ENCODE assay signal across 17 mouse cellular contexts in the genomic region with DNA sequence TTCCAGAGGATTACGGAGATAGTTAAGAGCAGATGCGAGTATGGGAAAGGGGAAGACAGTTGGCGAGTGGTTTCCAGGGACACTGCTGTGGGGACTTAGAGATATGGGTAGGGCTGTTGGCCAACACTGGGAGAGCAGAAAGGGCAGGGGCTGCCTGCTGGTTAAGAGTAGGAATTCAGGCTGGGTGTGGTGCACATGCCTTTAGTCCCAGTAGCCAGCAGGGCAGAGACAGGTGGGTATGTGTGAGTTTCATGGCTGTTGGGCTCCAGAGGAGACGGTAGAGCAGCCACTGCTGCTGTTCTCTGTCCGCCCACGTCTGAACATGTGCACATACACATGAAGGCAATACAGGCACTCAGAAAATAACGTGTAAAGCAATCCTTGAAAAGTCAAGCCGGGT.
"Had no signal": no experiment of that assay in that cellular context is flagged by ENCODE, and none has a peak within 500 bp of the region (broad histone marks: within the 10 kb centered on the region; RNA-seq: fewer than 3 reads in every experiment).

No protein-coding gene starts in this region.

- H3K4me2 ChIP-seq: lung, embryonic 15.5 days; midbrain, embryonic 11.5 days; midbrain, embryonic 13.5 days; midbrain, embryonic 15.5 days; neural tube, embryonic 12.5 days; stomach, embryonic 15.5 days had no signal

- H3K9me3 ChIP-seq: lung, embryonic 15.5 days; midbrain, embryonic 13.5 days; midbrain, embryonic 15.5 days; neural tube, embryonic 12.5 days; stomach, embryonic 15.5 days had no signal

- H3K27ac ChIP-seq: lung, embryonic 15.5 days; macrophage; midbrain, embryonic 13.5 days; midbrain, embryonic 15.5 days; neural tube, embryonic 12.5 days; stomach, embryonic 15.5 days; stomach, postnatal 0 days had no signal

- H3K36me3 ChIP-seq: lung, embryonic 15.5 days; midbrain, embryonic 15.5 days had no signal

- DNase-seq: lung, adult 2 months; lung, postnatal 14 days; lung, postnatal 36 days; right cerebral cortex, postnatal 14 days; thymus, adult 2 months; thymus, postnatal 25 days; thymus, postnatal 4 days had no signal

- H3K9ac ChIP-seq: lung, embryonic 15.5 days; midbrain, embryonic 13.5 days; midbrain, embryonic 15.5 days; neural tube, embryonic 12.5 days; stomach, embryonic 15.5 days had no signal

- ATAC-seq: lung, postnatal 0 days; midbrain, embryonic 13.5 days; midbrain, embryonic 15.5 days had no signal

- H3K27me3 ChIP-seq: lung, embryonic 15.5 days; midbrain, embryonic 13.5 days; midbrain, embryonic 15.5 days; neural tube, embryonic 12.5 days; stomach, embryonic 15.5 days had no signal

- H3K4me3 ChIP-seq: lung, embryonic 15.5 days; megakaryocyte, embryonic 14.5 days; midbrain, embryonic 13.5 days; midbrain, embryonic 15.5 days; neural tube, embryonic 12.5 days; stomach, embryonic 15.5 days had no signal
